Mouse (Mus musculus) liver, embryonic 16.5 days (tissue): ENCODE data around the gene Gm37240. TPM values are rescaled to one million over a fixed set of nuclear protein-coding genes. Genes with fewer than 3 reads are reported as not detected.
"Not testable (repeated sequence)": the region's sequence is repeated elsewhere in the genome, so short reads cannot be mapped to it uniquely, and the experiment has no call there.

Experiments used
- ATAC-seq: fragments of 200-750 bp; cut with Nextera tagmentation; 2 replicates; pipeline ENCODE4 v1.8.0; 2017; ENCODE audit warnings: low read depth, mild to moderate bottlenecking, moderate number of reproducible peaks, moderate library complexity
- H3K27ac ChIP-seq: fragments of 300-500 bp; sonication (generic); 2 replicates; pipeline ENCODE4 v1.5.1; 2014; ENCODE audit warnings: mild to moderate bottlenecking, low read length
- H3K27me3 ChIP-seq: fragments of 300-500 bp; sonication (generic); 2 replicates; pipeline ENCODE4 v1.6.1; 2014; ENCODE audit warnings: low read depth, low read length, mixed read lengths; ENCODE audit not compliant: control insufficient read depth, insufficient read depth
- H3K36me3 ChIP-seq: fragments of 300-500 bp; sonication (generic); 2 replicates; pipeline ENCODE4 v1.6.1; 2014; ENCODE audit warnings: mild to moderate bottlenecking; ENCODE audit not compliant: control insufficient read depth, insufficient read depth
- H3K4me1 ChIP-seq: fragments of 300-500 bp; sonication (generic); 2 replicates; pipeline ENCODE4 v1.6.1; 2014; ENCODE audit warnings: low read depth, low read length, mixed read lengths; ENCODE audit not compliant: control insufficient read depth
- H3K4me2 ChIP-seq: fragments of 300-500 bp; sonication (generic); 2 replicates; pipeline ENCODE4 v1.6.1; 2014; ENCODE audit warnings: low read depth, low read length, mixed read lengths
- H3K4me3 ChIP-seq: fragments of 300-500 bp; sonication (generic); 2 replicates; pipeline ENCODE4 v1.5.1; 2014; ENCODE audit warnings: low read depth, mild to moderate bottlenecking, low read length
- H3K9ac ChIP-seq: fragments of 300-500 bp; sonication (generic); 2 replicates; pipeline ENCODE4 v1.6.1; 2014; ENCODE audit warnings: low read depth, low read length
- H3K9me3 ChIP-seq: fragments of 300-500 bp; sonication (generic); replicated peaks from 2 replicates; pipeline ENCODE4 v1.6.1; 2016; ENCODE audit warnings: low read length; ENCODE audit not compliant: control insufficient read depth
- WGBS: fragments of 180-500 bp; shearing (Covaris S2); extraction: QIAGEN DNeasy Blood & Tissue Kit; methylation state at CpG from one replicate; pipeline ENCODE4 v1.1.7; 2014; ENCODE audit not compliant: insufficient replicate concordance; 5-methylcytosine and 5-hydroxymethylcytosine counted together
- polyA plus RNA-seq: library from polyadenylated mRNA; unstranded; fragments of >200 nt; fragmentation: Nextera tagmentation; extraction: Ambion mirVana; gene quantifications from 2 replicates; pipeline ENCODE4 v1.2.1, GENCODE M21; 2015

The Gm37240 gene
- polyA plus RNA-seq, 1 experiment from 2014 or later: 0.65 TPM

- no peak overlapping the region for H3K27ac ChIP-seq
- H3K4me1 ChIP-seq: no peaks in the 10 kb centered on the region
- ATAC-seq: no peak
- no peaks in the 10 kb centered on the region for H3K36me3 ChIP-seq
- WGBS: 53% methylated on average over 3 of the region's 3 CpGs
- H3K9ac ChIP-seq: no peak overlapping the region
- H3K27me3 ChIP-seq: no peaks in the 10 kb centered on the region
- no peak overlapping the region for H3K4me2 ChIP-seq
- H3K9me3 ChIP-seq: no peaks in the 10 kb centered on the region
- H3K4me3 ChIP-seq: no peak overlapping the region
Measured at GRCm38 (mm10) chr3:84570501-84570900, 1316.8 kb downstream of the Gm37240 start.

GRCm38 (mm10) chr3:84569587-84569986, 1317.7 kb downstream of the Gm37240 start:
- Histone ChIP-seq H3K4me1 (no peaks in the 10 kb centered on the region), H3K27ac (no peak overlapping the region), H3K27me3 (no peaks in the 10 kb centered on the region), H3K4me3 (no peak overlapping the region), H3K9me3 (no peaks in the 10 kb centered on the region), H3K36me3 (no peaks in the 10 kb centered on the region), H3K4me2 (no peak overlapping the region), H3K9ac (no peak overlapping the region)
- 63% methylated on average over 6 of the region's 6 CpGs for WGBS
- no peak for ATAC-seq

- Histone ChIP-seq H3K27me3 (no peaks in the 10 kb centered on the region), H3K4me2 (no peak overlapping the region), H3K27ac (no peak overlapping the region), H3K4me1 (peaks cover under 1% of the 10 kb centered on the region; the same call in 1 of the 2 replicates), H3K9ac (no peak overlapping the region), H3K9me3 (no peaks in the 10 kb centered on the region), H3K36me3 (no peaks in the 10 kb centered on the region), H3K4me3 (no peak overlapping the region)
- no peak for ATAC-seq
- 81% methylated on average over 6 of the region's 6 CpGs for WGBS
Measured at GRCm38 (mm10) chr3:84568540-84568939, 1318.8 kb downstream of the Gm37240 start.

- 48% methylated on average over 4 of the region's 4 CpGs for WGBS
- Histone ChIP-seq H3K27ac (no peak overlapping the region), H3K9me3 (no peaks in the 10 kb centered on the region), H3K4me1 (peaks cover 3% of the 10 kb centered on the region; the same call in 1 of the 2 replicates), H3K36me3 (no peaks in the 10 kb centered on the region), H3K4me2 (no peak overlapping the region), H3K4me3 (no peak overlapping the region), H3K9ac (no peak overlapping the region), H3K27me3 (no peaks in the 10 kb centered on the region)
- no peak for ATAC-seq
Measured at GRCm38 (mm10) chr3:84563415-84563814, 1323.9 kb downstream of the Gm37240 start.

- WGBS: 78% methylated on average over 2 of the region's 2 CpGs
- H3K36me3 ChIP-seq: not testable (repeated sequence)
Measured at GRCm38 (mm10) chr3:84562911-84563310, 1324.4 kb downstream of the Gm37240 start.

GRCm38 (mm10) chr3:84558301-84558700, 1329.0 kb downstream of the Gm37240 start:
- H3K9ac ChIP-seq: no peak overlapping the region
- no peaks in the 10 kb centered on the region for H3K27me3 ChIP-seq
- H3K27ac ChIP-seq: no peak overlapping the region
- no peak overlapping the region for H3K4me2 ChIP-seq
- H3K9me3 ChIP-seq: no peaks in the 10 kb centered on the region
- no peaks in the 10 kb centered on the region for H3K36me3 ChIP-seq
- no peak for ATAC-seq
- no peak overlapping the region for H3K4me3 ChIP-seq
- no peaks in the 10 kb centered on the region; the same call in 1 of the 2 replicates for H3K4me1 ChIP-seq
- WGBS: 72% methylated on average over 3 of the region's 3 CpGs

More at GRCm38 (mm10) chr3:84562911-84563310, 1324.4 kb downstream of the Gm37240 start:
- H3K4me2 ChIP-seq, H3K4me3 ChIP-seq, H3K27me3 ChIP-seq, H3K27ac ChIP-seq, H3K9ac ChIP-seq, ATAC-seq, H3K4me1 ChIP-seq, H3K9me3 ChIP-seq: not testable (repeated sequence)

- ATAC-seq: no peak
- Histone ChIP-seq H3K4me2 (no peak overlapping the region), H3K27ac (no peak overlapping the region), H3K9me3 (no peaks in the 10 kb centered on the region), H3K4me1 (no peaks in the 10 kb centered on the region; the same call in 1 of the 2 replicates), H3K27me3 (no peaks in the 10 kb centered on the region), H3K9ac (no peak overlapping the region), H3K36me3 (no peaks in the 10 kb centered on the region), H3K4me3 (no peak overlapping the region)
- 51% methylated on average over 3 of the region's 3 CpGs for WGBS
Measured at GRCm38 (mm10) chr3:84555780-84556179, 1331.5 kb downstream of the Gm37240 start.

GRCm38 (mm10) chr3:84547177-84547576, 1340.1 kb downstream of the Gm37240 start:
- H3K9me3 ChIP-seq: no peaks in the 10 kb centered on the region
- H3K36me3 ChIP-seq: no peaks in the 10 kb centered on the region
- no peak overlapping the region for H3K9ac ChIP-seq
- no peaks in the 10 kb centered on the region for H3K27me3 ChIP-seq
- H3K4me3 ChIP-seq: no peak overlapping the region
- H3K27ac ChIP-seq: no peak overlapping the region
- no peak for ATAC-seq
- WGBS: 37% methylated on average over 8 of the region's 8 CpGs
- H3K4me2 ChIP-seq: no peak overlapping the region
- H3K4me1 ChIP-seq: no peaks in the 10 kb centered on the region

GRCm38 (mm10) chr3:84542450-84542849, 1344.9 kb downstream of the Gm37240 start:
- H3K4me1 ChIP-seq, H3K36me3 ChIP-seq, H3K9ac ChIP-seq, H3K4me2 ChIP-seq, H3K4me3 ChIP-seq, ATAC-seq, H3K9me3 ChIP-seq, H3K27me3 ChIP-seq, H3K27ac ChIP-seq: not testable (repeated sequence)
- 7% methylated on average over 3 of the region's 3 CpGs for WGBS
